Mouse (Mus musculus) retina, adult 2 months (tissue): ENCODE results near the gene Meaf6.

ENCODE experiments used
- DNase-seq: peaks from one replicate; pipeline ENCODE4 v3.0.0-alpha.2; 2012; ENCODE audit warnings: low read depth, low spot score

Gene Meaf6

GRCm38 (mm10) chr4:125115710-125116089 is 30.8 kb downstream of the Meaf6 start:
- no peak for DNase-seq

- DNase-seq: no peak
Measured at GRCm38 (mm10) chr4:125116090-125116861, 31.3 kb downstream of the Meaf6 start.

- no peak for DNase-seq
Measured at GRCm38 (mm10) chr4:125116929-125117328, 32.0 kb downstream of the Meaf6 start.

- no peak for DNase-seq
Measured at GRCm38 (mm10) chr4:125117902-125118320, 33.0 kb downstream of the Meaf6 start.

- DNase-seq: no peak
Measured at GRCm38 (mm10) chr4:125119070-125119469, 34.1 kb downstream of the Meaf6 start.

- DNase-seq: no peak
Measured at GRCm38 (mm10) chr4:125119721-125120120, 34.8 kb downstream of the Meaf6 start.

GRCm38 (mm10) chr4:125122431-125123278 is 37.7 kb downstream of the Meaf6 start:
- no peak for DNase-seq

- no peak for DNase-seq
Measured at GRCm38 (mm10) chr4:125123279-125123671, 38.3 kb downstream of the Meaf6 start.

GRCm38 (mm10) chr4:125124424-125125209 is 39.7 kb downstream of the Meaf6 start:
- no peak for DNase-seq

GRCm38 (mm10) chr4:125125361-125125921 is 40.5 kb downstream of the Meaf6 start:
- no peak for DNase-seq

GRCm38 (mm10) chr4:125126186-125126585 is 41.3 kb downstream of the Meaf6 start:
- no peak for DNase-seq

- DNase-seq: no peak
Measured at GRCm38 (mm10) chr4:125126761-125127160, 41.8 kb downstream of the Meaf6 start.

- DNase-seq: peak; percentile 70
Measured at GRCm38 (mm10) chr4:125127305-125128084, 42.6 kb downstream of the Meaf6 start, which contains the start of gene Zc3h12a. Gene Zc3h12a (minus strand): TSS chr4:125127840.

- no peak for DNase-seq
Measured at GRCm38 (mm10) chr4:125131493-125131892, 46.6 kb downstream of the Meaf6 start.

GRCm38 (mm10) chr4:125132394-125132793 is 47.5 kb downstream of the Meaf6 start:
- peak; percentile 28 for DNase-seq

- DNase-seq: no peak
Measured at GRCm38 (mm10) chr4:125134192-125134591, 49.3 kb downstream of the Meaf6 start.

- DNase-seq: no peak
Measured at GRCm38 (mm10) chr4:125134631-125135030, 49.7 kb downstream of the Meaf6 start.

- DNase-seq: no peak
Measured at GRCm38 (mm10) chr4:125135076-125135855, 50.3 kb downstream of the Meaf6 start.

- no peak for DNase-seq
Measured at GRCm38 (mm10) chr4:125136303-125136888, 51.5 kb downstream of the Meaf6 start.

GRCm38 (mm10) chr4:125138321-125138720 is 53.4 kb downstream of the Meaf6 start:
- DNase-seq: no peak
